Mouse (Mus musculus) bone marrow macrophage, adult 2 months (primary cell): ENCODE measurements around the gene Ptges3.

Source experiments
- CTCF ChIP-seq: IDR thresholded peaks from 2 replicates; pipeline ENCODE4 v1.5.1; 2012; ENCODE audit warnings: low read depth, mild to moderate bottlenecking, low read length, moderate library complexity
- POLR2A ChIP-seq: IDR thresholded peaks from 2 replicates; pipeline ENCODE4 v1.6.1; 2012; ENCODE audit warnings: mild to moderate bottlenecking, low read depth, low read length, borderline replicate concordance

DNA sequence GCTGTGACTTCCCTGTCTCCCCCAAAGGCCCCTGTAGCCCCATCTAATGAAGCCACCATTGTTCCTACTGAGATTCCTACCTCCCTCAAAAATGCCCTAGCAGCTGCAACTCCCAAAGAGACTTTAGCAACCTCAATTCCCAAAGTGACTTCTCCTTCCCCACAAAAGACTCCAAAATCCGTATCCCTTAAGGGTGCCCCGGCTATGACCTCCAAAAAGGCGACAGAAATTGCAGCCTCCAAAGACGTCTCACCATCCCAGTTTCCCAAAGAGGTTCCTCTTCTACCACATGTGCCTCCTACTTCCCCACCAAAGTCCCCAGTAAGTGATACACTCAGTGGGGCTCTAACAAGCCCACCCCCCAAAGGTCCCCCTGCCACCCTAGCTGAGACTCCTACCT is 17.1 kb upstream of the Ptges3 start:
- TF ChIP-seq CTCF: no peak
- TF ChIP-seq POLR2A: no peak
